Mouse (Mus musculus) hindbrain, embryonic 10.5 days (tissue): ENCODE measurements around the gene Mrpl37. TPM values are rescaled to one million over a fixed set of nuclear protein-coding genes. Genes with fewer than 3 reads are reported as not detected.

Source experiments
- DNase-seq: peaks from one replicate; pipeline ENCODE4 v3.0.0-alpha.2; 2017; ENCODE audit warnings: low spot score
- H3K27ac ChIP-seq: fragments of 300-500 bp; sonication (generic); 2 replicates; pipeline ENCODE4 v1.5.1; 2016; ENCODE audit warnings: mild to moderate bottlenecking, moderate library complexity
- H3K27me3 ChIP-seq: fragments of 300-500 bp; sonication (generic); 2 replicates; pipeline ENCODE4 v1.6.1; 2016; ENCODE audit warnings: mild to moderate bottlenecking; ENCODE audit not compliant: poor library complexity, insufficient read depth, severe bottlenecking
- H3K36me3 ChIP-seq: fragments of 300-500 bp; sonication (generic); 2 replicates; pipeline ENCODE4 v1.6.1; 2016; ENCODE audit warnings: mild to moderate bottlenecking, moderate library complexity
- H3K4me1 ChIP-seq: fragments of 300-500 bp; sonication (generic); replicated peaks from 2 replicates; pipeline ENCODE4 v1.6.1; 2016; ENCODE audit warnings: mild to moderate bottlenecking
- H3K4me3 ChIP-seq: fragments of 300-500 bp; sonication (generic); 2 replicates; pipeline ENCODE4 v1.5.1; 2016; ENCODE audit warnings: mild to moderate bottlenecking, moderate library complexity
- H3K9me3 ChIP-seq: fragments of 300-500 bp; sonication (generic); 2 replicates; pipeline ENCODE4 v1.6.1; 2016; ENCODE audit warnings: mild to moderate bottlenecking, moderate library complexity
- WGBS: fragments of 180-500 bp; shearing (Covaris S2); methylation state at CpG from one replicate; pipeline ENCODE4 v1.1.7; 2016; 5-methylcytosine and 5-hydroxymethylcytosine counted together
- polyA plus RNA-seq: library from polyadenylated mRNA; unstranded; fragments of >200 nt; fragmentation: Nextera tagmentation; extraction: Ambion mirVana; gene quantifications from 2 replicates; pipeline ENCODE4 v1.2.1, GENCODE M21; 2016

Gene Mrpl37
- polyA plus RNA-seq, 1 experiment from 2014 or later, result 121 TPM

GRCm38 (mm10) chr4:107012005-107012478, 54.6 kb downstream of the Mrpl37 start:
- 80% methylated on average over 13 of the region's 13 CpGs for WGBS
- Histone ChIP-seq H3K36me3 (peaks cover 72% of the 10 kb centered on the region), H3K4me1 (peaks cover 58% of the 10 kb centered on the region), H3K9me3 (no peaks in the 10 kb centered on the region), H3K4me3 (no peak overlapping the region), H3K27me3 (no peaks in the 10 kb centered on the region), H3K27ac (no peak overlapping the region)
- DNase-seq, result no peak

- H3K4me3 ChIP-seq, result no peak overlapping the region
- H3K36me3 ChIP-seq, result peaks cover 74% of the 10 kb centered on the region
- 92% methylated on average over 8 of the region's 8 CpGs for WGBS
- H3K4me1 ChIP-seq, result peaks cover 52% of the 10 kb centered on the region
- H3K27ac ChIP-seq, result no peak overlapping the region
- no peaks in the 10 kb centered on the region for H3K27me3 ChIP-seq
- H3K9me3 ChIP-seq, result no peaks in the 10 kb centered on the region
- no peak for DNase-seq
These were observed 55.2 kb downstream of the Mrpl37 start for GRCm38 (mm10) chr4:107011325-107012004.

- peaks cover 68% of the 10 kb centered on the region for H3K36me3 ChIP-seq
- H3K4me3 ChIP-seq, result no peak overlapping the region
- no peak overlapping the region for H3K27ac ChIP-seq
- H3K9me3 ChIP-seq, result no peaks in the 10 kb centered on the region
- no peaks in the 10 kb centered on the region for H3K27me3 ChIP-seq
- no peak for DNase-seq
- WGBS, result 95% methylated on average over 7 of the region's 7 CpGs
- H3K4me1 ChIP-seq, result peaks cover 43% of the 10 kb centered on the region
These were observed 57.1 kb downstream of the Mrpl37 start for GRCm38 (mm10) chr4:107009548-107009947.

- DNase-seq, result no peak
- 94% methylated on average over 2 of the region's 2 CpGs for WGBS
- Histone ChIP-seq H3K4me1 (peaks cover 43% of the 10 kb centered on the region), H3K4me3 (no peak overlapping the region), H3K9me3 (no peaks in the 10 kb centered on the region), H3K27me3 (no peaks in the 10 kb centered on the region), H3K36me3 (peaks cover 69% of the 10 kb centered on the region), H3K27ac (no peak overlapping the region)
These were observed 58.5 kb downstream of the Mrpl37 start for GRCm38 (mm10) chr4:107008161-107008560.

GRCm38 (mm10) chr4:107007359-107007758, 59.3 kb downstream of the Mrpl37 start:
- H3K4me3 ChIP-seq, result no peak overlapping the region
- peaks cover 66% of the 10 kb centered on the region for H3K36me3 ChIP-seq
- no peak overlapping the region for H3K27ac ChIP-seq
- no peaks in the 10 kb centered on the region for H3K27me3 ChIP-seq
- DNase-seq, result no peak
- WGBS, result 91% methylated on average over 8 of the region's 8 CpGs
- H3K9me3 ChIP-seq, result no peaks in the 10 kb centered on the region
- H3K4me1 ChIP-seq, result peaks cover 44% of the 10 kb centered on the region

GRCm38 (mm10) chr4:107006807-107007206, 59.9 kb downstream of the Mrpl37 start:
- peaks cover 60% of the 10 kb centered on the region for H3K36me3 ChIP-seq
- H3K27me3 ChIP-seq, result no peaks in the 10 kb centered on the region
- WGBS, result 95% methylated on average over 6 of the region's 6 CpGs
- no peak for DNase-seq
- peaks cover 45% of the 10 kb centered on the region for H3K4me1 ChIP-seq
- H3K4me3 ChIP-seq, result no peak overlapping the region
- H3K27ac ChIP-seq, result no peak overlapping the region
- H3K9me3 ChIP-seq, result no peaks in the 10 kb centered on the region

- H3K9me3 ChIP-seq, result no peaks in the 10 kb centered on the region
- H3K4me3 ChIP-seq, result no peak overlapping the region
- H3K27ac ChIP-seq, result no peak overlapping the region
- WGBS, result 89% methylated on average over 4 of the region's 4 CpGs
- H3K27me3 ChIP-seq, result no peaks in the 10 kb centered on the region
- no peak for DNase-seq
- H3K4me1 ChIP-seq, result peaks cover 46% of the 10 kb centered on the region
- H3K36me3 ChIP-seq, result peaks cover 59% of the 10 kb centered on the region
These were observed 60.4 kb downstream of the Mrpl37 start for GRCm38 (mm10) chr4:107006229-107006628.

Other genes with a start within 250 kb of the Mrpl37 start
- 140 and 180 TPM in 2 replicates for gene Ssbp3, start 156.2 kb downstream of the Mrpl37 start, polyA plus RNA-seq
- 7.6 and 8.9 TPM in 2 replicates for gene Cyb5rl, start 120 bp upstream of the Mrpl37 start, polyA plus RNA-seq
- gene Cdcp2, start 30.0 kb upstream of the Mrpl37 start, polyA plus RNA-seq, result 0.30 TPM in 2 replicates
- gene Tmem59, start 111.5 kb upstream of the Mrpl37 start, polyA plus RNA-seq, result 289 and 340 TPM in 2 replicates
- 23.1 and 30.2 TPM in 2 replicates for gene Tceanc2, start 112.2 kb upstream of the Mrpl37 start, polyA plus RNA-seq
- gene Ldlrad1, start 142.3 kb upstream of the Mrpl37 start, polyA plus RNA-seq, result not detected in 2 replicates
- gene Lrrc42, start 186.7 kb upstream of the Mrpl37 start, polyA plus RNA-seq, result 76.5 and 83.5 TPM in 2 replicates
- 24.5 and 36.3 TPM in 2 replicates for gene Hspb11, start 186.7 kb upstream of the Mrpl37 start, polyA plus RNA-seq
- not detected in 2 replicates for gene Dio1, start 240.3 kb upstream of the Mrpl37 start, polyA plus RNA-seq
- gene Yipf1, start 247.5 kb upstream of the Mrpl37 start, polyA plus RNA-seq, result 42.0 and 48.2 TPM in 2 replicates